22 mouse cellular contexts compared by ENCODE assay signal in genomic region chr6:86133882-86134281, GRCm38 (mm10).
DNase-seq lines count a peak whose midpoint lies in the region; ATAC-seq lines count a peak whose summit lies in the region.
"Had no signal": no experiment of that assay in that cellular context is flagged by ENCODE, and none has a peak within 500 bp of the region (broad histone marks: within the 10 kb centered on the region; RNA-seq: fewer than 3 reads in every experiment).

No protein-coding gene starts in this region.

- DNase-seq in thymus, postnatal 0 days (ENCODE audit: low spot score): peak; percentile 36
- DNase-seq in thymus, postnatal 36 days: no peak
- peak; percentile 34 for DNase-seq in MEL-GATA-1-ER (ENCODE audit: extremely low read depth, low read depth)
- no peak for DNase-seq in ovary, postnatal 10 days (ENCODE audit: low spot score)
- no peak for DNase-seq in cerebellum, postnatal 4 days (ENCODE audit: low spot score in 2 of 2)
- no peak for DNase-seq in adrenal gland, postnatal 4 days (ENCODE audit: low spot score in 2 of 2)
- DNase-seq: adrenal gland, postnatal 36 days; cerebellum, adult 18-20 months; cerebellum, postnatal 25 days; gastrocnemius, adult 2 months; heart, postnatal 36 days; midbrain, embryonic 14.5 days had no signal

- no peak overlapping the region for H3K4me3 ChIP-seq in heart, embryonic 12.5 days
- H3K4me3 ChIP-seq: embryonic facial prominence, embryonic 10.5 days; forebrain, embryonic 12.5 days; gastrocnemius, adult 2 months; heart, embryonic 13.5 days; hindbrain, embryonic 15.5 days; liver, embryonic 15.5 days had no signal

- H3K36me3 ChIP-seq in heart, embryonic 12.5 days: no peaks in the 10 kb centered on the region
- H3K36me3 ChIP-seq: embryonic facial prominence, embryonic 10.5 days; forebrain, embryonic 12.5 days; heart, embryonic 13.5 days; hindbrain, embryonic 15.5 days; liver, embryonic 15.5 days had no signal

- no peak overlapping the region for H3K4me2 ChIP-seq in heart, embryonic 12.5 days
- H3K4me2 ChIP-seq: forebrain, embryonic 12.5 days; heart, embryonic 13.5 days; hindbrain, embryonic 15.5 days; liver, embryonic 15.5 days had no signal

- H3K9ac ChIP-seq in heart, embryonic 12.5 days: no peak overlapping the region
- H3K9ac ChIP-seq: forebrain, embryonic 12.5 days; heart, embryonic 13.5 days; hindbrain, embryonic 15.5 days; liver, embryonic 15.5 days had no signal

- WGBS in heart, embryonic 12.5 days: 48% methylated on average over 1 of the region's 1 CpGs

- no peak overlapping the region for H3K27ac ChIP-seq in heart, embryonic 12.5 days (ENCODE audit: poor library complexity, severe bottlenecking)
- H3K27ac ChIP-seq: embryonic facial prominence, embryonic 10.5 days; forebrain, embryonic 12.5 days; gastrocnemius, adult 2 months; heart, embryonic 13.5 days; hindbrain, embryonic 15.5 days; kidney, postnatal 0 days; liver, embryonic 15.5 days; macrophage had no signal

- H3K9me3 ChIP-seq in heart, embryonic 12.5 days (replicated peaks): peaks cover 3% of the 10 kb centered on the region; the same call in 1 of the 2 replicates
- H3K9me3 ChIP-seq: embryonic facial prominence, embryonic 10.5 days; heart, embryonic 13.5 days; hindbrain, embryonic 15.5 days; liver, embryonic 15.5 days had no signal

- no peaks in the 10 kb centered on the region for H3K27me3 ChIP-seq in heart, embryonic 12.5 days (replicated peaks)
- H3K27me3 ChIP-seq: forebrain, embryonic 12.5 days; heart, embryonic 13.5 days; hindbrain, embryonic 15.5 days; liver, embryonic 15.5 days had no signal

- peak; percentile 54; the same call in 1 of the 2 replicates for ATAC-seq in megakaryocyte, adult 5-6 weeks (ENCODE audit: poor library complexity, severe bottlenecking)
- no peak for ATAC-seq in heart, embryonic 12.5 days (ENCODE audit: insufficient number of reproducible peaks, low FRiP score)
- ATAC-seq: intestine, postnatal 0 days had no signal

- no peaks in the 10 kb centered on the region for H3K4me1 ChIP-seq in heart, embryonic 12.5 days (replicated peaks)
- H3K4me1 ChIP-seq: embryonic facial prominence, embryonic 10.5 days; heart, embryonic 13.5 days; hindbrain, embryonic 15.5 days had no signal

Comparison
In these comparisons a context has a peak if more than half of its experiments do, and no peak if none do; other contexts are left out.
1. DNase-seq: peak in thymus, postnatal 0 days (single experiment) and MEL-GATA-1-ER (single experiment); none in thymus, postnatal 36 days (0 of 2), ovary, postnatal 10 days (single experiment), cerebellum, postnatal 4 days (0 of 2) and adrenal gland, postnatal 4 days (0 of 2).